Mouse (Mus musculus): ENCODE results near the gene Pald1. TPM values are rescaled to one million over a fixed set of nuclear protein-coding genes. Genes with fewer than 3 reads are reported as not detected.
A peak's percentile ranks its signal among the peaks of the same experiment; 100 is the strongest.

The Pald1 gene
- total and polyA plus RNA-seq, 2 experiments from 2014 or later, result 17.9 to 66.8 TPM

GRCm38 (mm10) chr10:61312754-61313153, 70.6 kb downstream of the Pald1 start:
- 57% methylated on average over 7 of the region's 7 CpGs for WGBS
- no peak for ATAC-seq (ENCODE audit: insufficient read depth, low read depth)
- TF ChIP-seq CTCF (IDR thresholded peaks at IDR 0.05; ENCODE audit: low read depth) (no peak), EP300 (IDR thresholded peaks at IDR 0.05; ENCODE audit: low read depth) (no peak)
- peaks cover 12% of the 10 kb centered on the region for H3K4me1 ChIP-seq (ENCODE audit: control insufficient read depth, insufficient read depth)
- H3K4me3 ChIP-seq (ENCODE audit: low read depth, low read length), result no peak overlapping the region
- H3K27ac ChIP-seq (ENCODE audit: low read depth), result peak overlapping the region; percentile 76
- no peak overlapping the region for H3K9ac ChIP-seq (replicated peaks; ENCODE audit: low read depth, low read length)
- no peak overlapping the region for H3K4me2 ChIP-seq (ENCODE audit: low read depth, low read length)
- H3K27me3 ChIP-seq (ENCODE audit: control insufficient read depth, insufficient read depth, low read length), result no peaks in the 10 kb centered on the region
- no peak for DNase-seq (ENCODE audit: low spot score)
- H3K36me3 ChIP-seq (replicated peaks; ENCODE audit: control insufficient read depth, insufficient read depth, low read length), result no peaks in the 10 kb centered on the region
- H3K9me3 ChIP-seq (replicated peaks; ENCODE audit: control insufficient read depth, low read length), result no peaks in the 10 kb centered on the region

GRCm38 (mm10) chr10:61312159-61312558, 71.2 kb downstream of the Pald1 start:
- Histone ChIP-seq H3K27me3 (ENCODE audit: control insufficient read depth, insufficient read depth, low read length) (no peaks in the 10 kb centered on the region), H3K9me3 (replicated peaks; ENCODE audit: control insufficient read depth, low read length) (no peaks in the 10 kb centered on the region), H3K4me1 (ENCODE audit: control insufficient read depth, insufficient read depth) (peaks cover 12% of the 10 kb centered on the region), H3K27ac (ENCODE audit: low read depth) (peak overlapping the region; percentile 76), H3K36me3 (replicated peaks; ENCODE audit: control insufficient read depth, insufficient read depth, low read length) (no peaks in the 10 kb centered on the region), H3K4me2 (ENCODE audit: low read depth, low read length) (no peak overlapping the region), H3K9ac (replicated peaks; ENCODE audit: low read depth, low read length) (no peak overlapping the region), H3K4me3 (ENCODE audit: low read depth, low read length) (no peak overlapping the region)
- no peak for TF ChIP-seq EP300 (IDR thresholded peaks at IDR 0.05; ENCODE audit: low read depth)
- TF ChIP-seq CTCF (IDR thresholded peaks at IDR 0.05; ENCODE audit: low read depth), result no peak
- 33% methylated on average over 6 of the region's 6 CpGs for WGBS
- DNase-seq (ENCODE audit: low spot score) (peak; percentile 87), ATAC-seq (ENCODE audit: insufficient read depth, low read depth) (peak; percentile 90)

DNA sequence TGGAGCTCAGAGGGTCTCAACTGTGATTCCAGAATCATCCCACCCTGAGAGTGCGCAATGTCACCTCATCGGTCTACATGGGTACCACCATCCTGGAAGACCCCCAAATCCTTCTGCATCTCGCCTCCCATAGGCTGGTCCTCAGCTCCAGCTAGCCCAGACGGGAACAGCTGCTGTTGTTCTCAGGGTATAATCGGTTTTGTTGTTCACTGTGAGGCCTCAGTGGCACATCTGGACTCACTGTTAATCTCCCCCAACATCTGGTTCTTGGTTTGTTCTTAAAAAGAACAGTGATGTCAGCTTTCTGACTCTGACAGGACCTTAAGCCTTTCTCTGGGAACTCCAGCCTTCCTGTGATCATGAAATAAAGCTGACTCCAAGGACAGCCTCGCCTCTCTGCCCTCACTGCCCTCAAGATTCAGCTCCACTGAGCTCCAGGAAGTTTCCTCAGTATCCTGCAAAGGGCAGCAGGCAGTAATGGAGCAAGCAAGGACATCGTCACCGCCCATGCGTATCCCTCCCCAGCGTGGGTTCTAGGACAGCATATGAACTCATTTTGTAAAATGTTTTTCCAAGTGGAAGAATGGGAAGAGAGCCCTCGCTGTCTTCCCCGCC, 74.5 kb downstream of the Pald1 start:
- Histone ChIP-seq H3K4me2 (ENCODE audit: low read depth, low read length) (no peak overlapping the region), H3K27ac (ENCODE audit: low read depth) (no peak overlapping the region), H3K9ac (replicated peaks; ENCODE audit: low read depth, low read length) (no peak overlapping the region), H3K4me3 (ENCODE audit: low read depth, low read length) (no peak overlapping the region), H3K9me3 (replicated peaks; ENCODE audit: control insufficient read depth, low read length) (no peaks in the 10 kb centered on the region), H3K4me1 (ENCODE audit: control insufficient read depth, insufficient read depth) (peaks cover 12% of the 10 kb centered on the region), H3K27me3 (ENCODE audit: control insufficient read depth, insufficient read depth, low read length) (no peaks in the 10 kb centered on the region), H3K36me3 (replicated peaks; ENCODE audit: control insufficient read depth, insufficient read depth, low read length) (no peaks in the 10 kb centered on the region)
- TF ChIP-seq EP300 (IDR thresholded peaks at IDR 0.05; ENCODE audit: low read depth) (no peak), CTCF (IDR thresholded peaks at IDR 0.05; ENCODE audit: low read depth) (no peak)
- ATAC-seq (ENCODE audit: insufficient read depth, low read depth), result no peak
- no peak for DNase-seq (ENCODE audit: low spot score)
- WGBS, result 62% methylated on average over 12 of the region's 12 CpGs

- Histone ChIP-seq H3K4me3 (ENCODE audit: low read depth, low read length) (no peak overlapping the region), H3K9me3 (replicated peaks; ENCODE audit: control insufficient read depth, low read length) (no peaks in the 10 kb centered on the region), H3K27ac (ENCODE audit: low read depth) (no peak overlapping the region), H3K4me2 (ENCODE audit: low read depth, low read length) (no peak overlapping the region), H3K4me1 (ENCODE audit: control insufficient read depth, insufficient read depth) (no peaks in the 10 kb centered on the region), H3K27me3 (ENCODE audit: control insufficient read depth, insufficient read depth, low read length) (no peaks in the 10 kb centered on the region), H3K9ac (replicated peaks; ENCODE audit: low read depth, low read length) (no peak overlapping the region), H3K36me3 (replicated peaks; ENCODE audit: control insufficient read depth, insufficient read depth, low read length) (no peaks in the 10 kb centered on the region)
- TF ChIP-seq CTCF (IDR thresholded peaks at IDR 0.05; ENCODE audit: low read depth) (no peak), EP300 (IDR thresholded peaks at IDR 0.05; ENCODE audit: low read depth) (no peak)
- DNase-seq (ENCODE audit: low spot score) (no peak), ATAC-seq (ENCODE audit: insufficient read depth, low read depth) (no peak)
- WGBS, result 76% methylated on average over 13 of the region's 13 CpGs
Observed at GRCm38 (mm10) chr10:61305928-61306590, 77.3 kb downstream of the Pald1 start.

- H3K4me3 ChIP-seq (ENCODE audit: low read depth, low read length), result no peak overlapping the region
- no peaks in the 10 kb centered on the region for H3K4me1 ChIP-seq (ENCODE audit: control insufficient read depth, insufficient read depth)
- ATAC-seq (ENCODE audit: insufficient read depth, low read depth) (no peak), DNase-seq (ENCODE audit: low spot score) (no peak)
- TF ChIP-seq EP300 (IDR thresholded peaks at IDR 0.05; ENCODE audit: low read depth) (no peak), CTCF (IDR thresholded peaks at IDR 0.05; ENCODE audit: low read depth) (no peak)
- no peak overlapping the region for H3K4me2 ChIP-seq (ENCODE audit: low read depth, low read length)
- 74% methylated on average over 6 of the region's 6 CpGs for WGBS
- H3K36me3 ChIP-seq (replicated peaks; ENCODE audit: control insufficient read depth, insufficient read depth, low read length), result no peaks in the 10 kb centered on the region
- no peak overlapping the region for H3K9ac ChIP-seq (replicated peaks; ENCODE audit: low read depth, low read length)
- no peak overlapping the region for H3K27ac ChIP-seq (ENCODE audit: low read depth)
- H3K27me3 ChIP-seq (ENCODE audit: control insufficient read depth, insufficient read depth, low read length), result no peaks in the 10 kb centered on the region
- H3K9me3 ChIP-seq (replicated peaks; ENCODE audit: control insufficient read depth, low read length), result no peaks in the 10 kb centered on the region
Observed at GRCm38 (mm10) chr10:61304046-61304445, 79.3 kb downstream of the Pald1 start.
